Mouse (Mus musculus): Measurements from ENCODE around the gene Ret.

Gene Ret

DNA sequence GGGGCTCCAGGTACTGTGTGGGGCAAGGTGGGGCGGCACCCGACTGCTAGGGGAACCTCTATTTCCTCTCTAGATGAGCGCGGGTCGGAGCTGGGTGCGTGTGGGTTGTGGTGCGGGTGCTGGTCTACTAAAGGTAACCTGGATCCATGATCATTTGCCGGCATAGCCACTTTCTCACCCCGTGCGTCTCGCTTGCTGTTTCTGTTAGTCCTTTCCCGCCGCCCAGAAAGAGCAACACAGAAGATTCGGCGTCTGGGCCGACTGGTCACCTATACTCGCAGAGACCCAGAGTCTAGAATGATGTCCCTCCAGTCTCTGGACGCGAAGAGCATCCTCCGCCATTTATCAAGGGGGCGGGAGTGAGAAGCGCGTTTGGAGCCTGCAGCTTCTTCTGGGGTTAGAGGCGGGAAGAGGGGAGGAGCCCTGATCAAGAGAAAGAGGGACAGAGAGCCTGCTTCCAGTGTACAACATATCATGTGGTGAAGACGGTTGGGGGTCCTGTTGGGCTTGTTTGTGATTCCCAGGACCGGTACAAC is at the start of gene Ret:
Gene Ret (minus strand): TSS at position 279 of the 536 bp plus-strand sequence.
- no peak for DNase-seq (ENCODE audit: low spot score)

GRCm38 (mm10) chr6:118247161-118247560 is 49.6 kb upstream of the Ret start:
- DNase-seq (ENCODE audit: low spot score) = no peak

DNA sequence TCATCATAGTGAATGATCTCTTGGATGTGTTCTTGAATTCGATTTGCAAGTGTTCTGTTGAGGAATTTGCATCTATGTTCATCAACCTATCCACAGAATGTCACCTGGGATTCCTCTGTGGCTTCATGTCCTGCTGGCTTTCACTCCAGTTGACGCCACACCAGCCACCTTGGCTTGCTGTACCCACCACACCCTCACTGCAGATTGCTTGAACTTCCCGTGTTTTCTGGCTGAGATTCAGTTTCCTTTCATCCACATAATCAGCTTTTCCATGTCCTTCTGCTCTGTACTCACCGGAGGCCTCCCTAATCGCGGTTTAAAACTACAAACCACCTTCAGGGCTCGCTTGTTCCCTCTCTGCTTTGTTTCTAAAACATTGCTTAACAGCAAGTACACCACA is 46.6 kb upstream of the Ret start:
- DNase-seq (ENCODE audit: low spot score) = no peak

GRCm38 (mm10) chr6:118242941-118243340 is 45.4 kb upstream of the Ret start:
- DNase-seq (ENCODE audit: low spot score) = no peak

DNA sequence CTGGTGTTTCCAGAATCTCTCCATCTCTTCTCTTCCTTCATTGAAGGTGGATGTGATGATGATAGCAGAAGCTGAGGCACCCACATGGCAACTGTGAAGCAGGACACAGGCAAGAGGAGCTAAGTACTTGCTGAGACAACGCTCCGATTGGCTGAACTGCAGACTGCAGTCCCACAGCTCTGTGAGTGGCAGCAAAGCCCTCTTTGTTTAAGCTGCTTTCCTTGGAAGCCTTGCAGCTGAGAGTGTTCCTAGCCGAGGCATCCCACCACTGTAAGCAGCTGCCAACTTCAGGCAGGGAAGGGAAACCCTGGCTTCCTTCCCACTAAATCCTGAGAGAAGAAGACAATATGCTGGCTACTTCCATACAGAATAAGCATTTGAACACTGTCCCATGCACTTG is 28.6 kb upstream of the Ret start:
- DNase-seq (ENCODE audit: low spot score) = no peak

- DNase-seq (ENCODE audit: low spot score) = no peak
These were observed 25.0 kb upstream of the Ret start for GRCm38 (mm10) chr6:118222471-118222870.

DNA sequence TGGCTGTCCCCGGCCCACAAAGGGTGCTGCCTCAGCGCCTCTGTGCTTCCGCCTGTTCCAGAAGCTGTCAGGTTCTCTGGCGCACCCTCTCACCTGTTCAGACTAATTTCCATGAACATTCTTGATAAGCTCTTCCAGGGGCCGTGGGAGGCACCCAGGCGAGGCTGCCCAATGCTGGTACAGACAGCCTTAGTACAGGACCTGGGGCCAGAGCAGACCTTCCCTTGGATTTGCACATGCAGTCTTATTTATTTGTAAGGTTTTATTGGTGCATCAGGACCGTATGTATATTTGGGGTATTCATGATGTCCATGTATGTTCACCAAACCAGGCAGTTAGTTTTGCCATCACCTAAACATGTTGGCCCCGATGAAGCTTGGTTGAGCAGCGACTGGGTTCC is 18.2 kb upstream of the Ret start:
- no peak for DNase-seq (ENCODE audit: low spot score)

DNA sequence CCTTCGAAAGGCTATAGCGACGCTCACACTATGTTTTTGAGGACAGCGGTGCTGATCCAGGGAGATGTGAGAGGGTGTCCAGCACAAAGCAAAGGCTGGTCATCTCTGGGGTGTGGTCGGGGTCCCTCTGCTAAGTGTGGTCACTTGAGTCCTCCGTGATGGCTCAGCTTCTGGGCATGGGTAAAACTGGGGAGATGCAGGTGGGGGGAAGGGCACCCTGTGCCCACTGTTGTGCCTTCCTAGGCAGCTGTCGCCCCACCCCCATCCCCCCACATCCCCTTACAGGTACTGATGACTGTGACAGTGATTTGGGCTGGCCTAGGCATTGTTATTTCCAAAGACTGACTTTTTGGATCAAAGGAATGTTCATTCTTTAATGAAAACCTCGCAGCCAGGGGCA is 10.8 kb upstream of the Ret start:
- no peak for DNase-seq (ENCODE audit: low spot score)

- no peak for DNase-seq (ENCODE audit: low spot score)
These were observed 8.9 kb upstream of the Ret start for GRCm38 (mm10) chr6:118206386-118206785.

DNA sequence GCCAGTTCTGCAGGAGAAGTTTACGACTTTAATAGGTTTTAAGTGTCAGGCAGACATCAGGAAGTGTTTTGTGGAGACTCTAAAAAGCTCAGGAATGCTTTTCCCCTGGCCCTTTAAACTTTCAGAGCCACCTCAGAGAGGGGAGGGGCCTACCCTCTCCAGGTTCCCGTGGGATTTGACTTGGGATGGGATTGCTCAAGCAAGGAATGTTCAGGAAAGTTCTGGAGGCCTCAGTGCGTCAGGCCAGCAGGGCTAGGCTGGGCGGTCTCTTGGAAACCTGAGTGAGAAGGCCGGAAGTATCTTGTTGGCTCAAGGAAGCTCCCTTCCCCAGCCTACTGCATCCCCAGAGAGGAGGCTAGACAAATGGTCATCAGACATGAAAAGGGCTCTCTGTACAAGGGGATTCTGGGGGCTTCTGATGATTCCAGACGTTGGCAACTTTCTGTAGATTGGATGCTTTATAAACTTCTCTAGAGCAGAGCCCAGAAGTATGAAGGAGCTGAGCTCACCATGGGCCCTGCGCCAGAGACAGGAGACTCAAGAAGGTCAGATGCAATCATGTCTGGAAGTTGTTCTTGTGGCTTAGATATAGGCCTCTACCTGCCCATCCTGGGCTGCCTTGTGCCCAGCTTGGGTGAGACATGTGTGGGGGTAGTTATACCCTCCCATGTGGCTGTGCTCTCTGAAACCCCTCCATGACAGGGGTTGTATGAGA is 7.8 kb upstream of the Ret start:
- DNase-seq (ENCODE audit: low spot score) = no peak

GRCm38 (mm10) chr6:118204112-118204511 is 6.6 kb upstream of the Ret start:
- no peak for DNase-seq (ENCODE audit: low spot score)

- no peak for DNase-seq (ENCODE audit: low spot score)
These were observed 623 bp downstream of the Ret start for GRCm38 (mm10) chr6:118196751-118197439.

DNA sequence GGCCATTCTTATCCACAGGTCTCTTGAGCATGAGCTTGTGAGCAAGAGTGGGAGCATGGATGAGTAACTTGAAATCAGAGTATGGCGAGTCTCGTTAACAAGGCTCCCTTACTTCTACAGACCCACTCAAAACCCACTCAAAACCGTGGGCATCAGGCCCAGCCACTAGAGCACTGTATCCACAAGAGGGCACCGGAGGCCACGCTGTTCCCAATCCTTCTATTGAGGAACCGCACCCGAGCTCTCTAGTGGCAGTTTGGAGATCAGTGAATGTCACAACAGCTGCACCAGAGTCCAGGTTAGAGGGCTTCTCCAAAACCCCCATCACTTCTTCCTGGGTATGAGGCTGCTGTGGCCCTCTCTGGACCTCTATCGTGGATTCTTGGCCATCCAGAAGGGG is 2.4 kb downstream of the Ret start:
- no peak for DNase-seq (ENCODE audit: low spot score)

GRCm38 (mm10) chr6:118192882-118193281 is 4.6 kb downstream of the Ret start:
- no peak for DNase-seq (ENCODE audit: low spot score)

- no peak for DNase-seq (ENCODE audit: low spot score)
These were observed 5.3 kb downstream of the Ret start for GRCm38 (mm10) chr6:118192199-118192598.

DNA sequence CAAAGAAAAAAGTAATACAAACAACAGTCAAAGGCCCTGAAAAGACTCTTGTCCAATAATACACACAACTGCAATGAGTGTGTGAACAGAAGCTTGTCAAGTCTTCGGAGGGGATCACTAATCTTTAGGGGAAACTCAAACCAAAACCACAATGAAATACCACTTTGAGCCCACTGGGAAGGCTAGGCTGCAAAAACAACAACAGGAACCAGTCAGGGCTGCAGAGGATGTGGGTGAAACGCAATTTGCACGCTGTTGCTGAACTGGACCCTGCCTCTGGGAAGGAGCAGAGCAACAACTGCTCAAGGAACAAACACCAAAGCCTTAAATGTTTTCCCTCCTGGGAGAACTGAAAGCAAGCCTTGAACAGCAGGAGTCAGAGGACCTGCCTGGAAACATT is 7.8 kb downstream of the Ret start:
- no peak for DNase-seq (ENCODE audit: low spot score)

GRCm38 (mm10) chr6:118188599-118188998 is 8.9 kb downstream of the Ret start:
- no peak for DNase-seq (ENCODE audit: low spot score)

DNA sequence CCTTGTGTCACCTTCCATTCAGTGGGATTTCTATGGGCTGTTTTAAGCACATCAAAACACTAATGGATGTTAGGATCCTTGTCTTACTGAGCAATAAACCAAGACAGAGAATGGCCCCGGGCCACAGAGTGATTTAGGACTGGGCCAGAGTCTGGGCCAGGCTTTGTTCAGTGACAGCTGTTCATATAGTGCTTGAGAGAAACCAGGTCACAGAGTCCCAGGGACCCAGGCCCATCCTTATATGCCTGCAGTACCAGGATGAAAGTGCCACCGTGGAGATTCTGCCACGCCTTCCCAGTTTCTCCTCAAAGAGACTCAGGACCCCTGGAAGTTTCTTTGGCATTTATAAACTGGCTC is 10.3 kb downstream of the Ret start:
- no peak for DNase-seq (ENCODE audit: low spot score)

DNA sequence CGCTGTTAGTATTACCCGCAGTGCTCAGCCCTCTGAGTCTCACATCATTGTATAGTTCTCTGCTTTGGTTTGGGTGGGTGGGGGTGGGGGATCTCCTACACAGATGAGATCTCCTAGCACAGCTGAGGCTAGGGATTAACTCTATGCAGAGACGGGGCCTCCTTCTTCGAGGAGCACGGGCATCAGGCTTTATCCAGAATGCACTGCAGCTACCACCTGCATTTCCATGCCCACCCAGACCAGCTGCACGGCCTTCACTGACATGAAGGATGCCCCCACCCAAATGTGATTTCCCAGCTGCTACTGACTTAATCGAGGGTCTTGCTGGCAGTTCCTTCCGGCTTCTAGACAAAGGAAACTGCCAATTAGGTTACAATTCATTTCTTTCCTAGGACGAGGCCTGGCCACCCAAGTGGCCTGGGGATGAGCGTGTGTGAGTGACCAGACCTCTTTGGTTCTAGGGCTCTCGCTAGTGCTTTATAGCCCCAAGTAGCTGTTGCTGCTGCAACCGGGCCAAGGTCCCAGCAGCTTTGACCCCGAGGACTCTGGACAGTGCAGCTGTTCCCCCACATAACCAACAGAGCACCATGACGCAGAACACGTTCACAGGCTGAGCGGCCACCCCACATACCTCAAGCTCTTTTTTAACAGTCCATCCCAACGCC is 10.8 kb downstream of the Ret start:
- no peak for DNase-seq (ENCODE audit: low spot score)

DNA sequence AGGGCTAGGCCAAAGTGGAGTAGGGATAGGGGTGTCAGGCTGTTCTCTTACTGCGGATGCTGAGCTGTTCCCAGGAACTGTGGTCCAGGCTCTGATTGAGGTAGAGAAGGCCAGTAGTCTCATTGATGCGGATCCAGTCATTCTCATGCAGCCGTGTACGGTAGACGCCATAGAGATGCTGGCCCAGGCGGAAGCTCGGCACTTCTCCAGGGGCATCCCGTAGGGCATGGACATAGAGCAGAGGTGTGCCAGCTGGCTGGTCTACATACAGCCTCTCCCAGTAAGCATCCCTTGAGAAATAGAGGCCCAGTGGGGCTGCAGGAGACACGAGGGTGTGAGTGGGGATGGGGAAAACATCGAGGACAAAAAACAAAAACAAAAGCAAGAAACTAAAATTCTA is 13.4 kb downstream of the Ret start:
- DNase-seq (ENCODE audit: low spot score) = no peak

- DNase-seq (ENCODE audit: low spot score) = no peak
These were observed 17.5 kb downstream of the Ret start for GRCm38 (mm10) chr6:118180085-118180423.

DNA sequence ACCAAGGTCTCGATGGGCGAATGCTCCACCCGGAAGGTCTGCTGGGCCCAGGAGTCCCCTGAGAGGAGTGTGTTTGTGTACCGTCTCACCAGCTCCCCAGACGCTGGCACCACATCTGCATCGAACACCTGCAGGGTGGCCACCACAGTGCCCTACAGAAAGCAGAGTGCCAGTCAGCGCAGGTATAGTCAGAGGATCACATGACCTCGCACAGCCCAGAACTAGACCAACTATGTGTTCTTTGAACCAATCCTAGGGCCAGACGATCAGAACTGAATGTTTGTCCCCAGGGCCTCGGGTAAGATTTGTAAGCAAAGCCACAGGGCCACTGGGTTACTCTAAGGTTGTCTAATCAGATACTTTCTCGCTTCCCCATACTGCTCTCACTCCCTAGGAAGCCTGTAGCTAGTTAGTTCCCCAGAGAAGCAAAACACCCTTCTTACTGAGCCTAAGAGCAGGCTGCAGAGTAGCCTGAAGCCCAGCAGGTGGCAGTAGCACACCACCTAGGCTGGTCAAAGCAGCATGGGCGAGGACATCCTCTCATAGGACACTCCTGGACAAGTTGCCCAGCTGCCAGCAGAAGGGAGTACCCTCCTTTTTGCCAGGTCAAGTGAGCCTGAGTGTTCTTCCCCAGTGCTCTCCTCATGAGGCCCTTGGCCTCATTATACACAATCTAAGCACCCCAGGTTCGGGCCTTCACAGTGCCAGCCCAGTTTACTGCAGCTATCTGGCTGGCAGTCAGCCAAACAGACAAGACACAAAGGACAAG is 18.0 kb downstream of the Ret start:
- peak; percentile 56 for DNase-seq (ENCODE audit: low spot score)

DNA sequence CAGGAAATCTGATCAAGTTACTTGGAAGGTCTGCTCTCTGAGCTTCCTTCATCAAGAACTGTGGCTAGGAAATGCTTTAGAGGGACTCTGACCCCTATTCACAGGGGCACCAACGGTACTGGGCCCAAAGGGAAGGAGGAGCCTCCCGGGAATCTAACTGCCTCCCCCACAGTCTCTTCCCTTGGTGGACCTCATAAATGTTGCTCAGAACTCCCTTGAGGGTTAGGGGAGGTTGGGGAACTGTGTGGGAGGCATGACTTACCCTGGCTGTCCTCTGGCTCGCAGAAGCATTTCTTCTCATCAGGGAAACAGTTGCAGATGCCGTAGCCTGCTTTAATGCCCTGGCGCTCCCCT is 23.6 kb downstream of the Ret start:
- DNase-seq (ENCODE audit: low spot score) = no peak
